Mouse (Mus musculus) left cerebral cortex, adult 18-20 months (tissue): ENCODE measurements around the gene Nhsl2. TPM values are rescaled to one million over a fixed set of nuclear protein-coding genes. Genes with fewer than 3 reads are reported as not detected.

Experiments used
- DNase-seq, 2 experiments: peaks; one replicate each; pipeline ENCODE4 v3.0.0; 2021 to 2022; ENCODE audit warnings: low spot score in 2 of 2, mixed read lengths in 1 of 2
- total RNA-seq, 2 experiments: library from RNA; stranded (reverse); gene quantifications; 2 replicates each; pipeline ENCODE4 v1.2.3; 2021

Gene Nhsl2
- total RNA-seq, 2 experiments from 2014 or later = 35.5 to 38.4 TPM

GRCm38 (mm10) chrX:101979267-101979666, 130.1 kb downstream of the Nhsl2 start:
- DNase-seq = no peak

- no peak for DNase-seq
Observed at GRCm38 (mm10) chrX:101980586-101980985, 131.4 kb downstream of the Nhsl2 start.

DNA sequence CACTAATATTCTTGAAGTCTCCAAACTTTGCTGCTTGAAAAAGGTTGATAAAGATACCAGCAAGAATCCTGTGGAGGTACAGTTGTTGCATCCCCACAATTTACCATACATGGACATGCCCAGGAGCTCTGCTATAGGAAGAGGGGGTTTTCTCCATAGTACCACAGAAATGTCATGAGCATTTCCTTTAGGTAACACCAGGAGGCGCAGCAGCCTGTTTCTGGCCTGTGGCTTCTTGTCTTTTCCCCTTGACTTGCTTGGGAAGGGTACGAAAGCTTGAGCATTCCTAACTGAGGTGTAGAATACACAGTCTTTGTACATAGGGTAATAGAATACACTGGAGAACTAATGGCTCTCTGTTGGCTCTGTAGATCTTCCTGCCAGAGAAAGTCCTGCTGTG, 132.3 kb downstream of the Nhsl2 start:
- no peak for DNase-seq

DNA sequence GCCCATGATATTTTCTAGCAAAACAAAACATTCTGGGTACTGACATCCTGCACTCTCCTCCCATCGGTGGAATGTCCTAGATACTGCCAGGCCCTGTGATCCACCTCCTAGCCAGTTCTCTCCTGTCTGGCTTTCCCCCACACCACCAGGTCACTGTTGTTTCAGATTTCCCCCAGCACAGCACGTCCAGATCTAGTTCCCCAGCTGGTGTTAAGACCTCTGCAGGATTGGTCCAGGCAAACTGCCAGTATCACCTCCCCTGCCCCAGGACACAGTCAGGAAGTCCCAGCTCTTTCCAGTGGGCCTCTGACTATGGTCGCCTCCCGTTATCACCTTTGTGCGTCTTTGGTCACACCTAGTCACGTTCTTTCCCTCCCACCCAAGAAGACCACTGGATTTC, 134.5 kb downstream of the Nhsl2 start:
- DNase-seq = no peak

GRCm38 (mm10) chrX:101986657-101987367, 137.6 kb downstream of the Nhsl2 start:
- no peak for DNase-seq

DNA sequence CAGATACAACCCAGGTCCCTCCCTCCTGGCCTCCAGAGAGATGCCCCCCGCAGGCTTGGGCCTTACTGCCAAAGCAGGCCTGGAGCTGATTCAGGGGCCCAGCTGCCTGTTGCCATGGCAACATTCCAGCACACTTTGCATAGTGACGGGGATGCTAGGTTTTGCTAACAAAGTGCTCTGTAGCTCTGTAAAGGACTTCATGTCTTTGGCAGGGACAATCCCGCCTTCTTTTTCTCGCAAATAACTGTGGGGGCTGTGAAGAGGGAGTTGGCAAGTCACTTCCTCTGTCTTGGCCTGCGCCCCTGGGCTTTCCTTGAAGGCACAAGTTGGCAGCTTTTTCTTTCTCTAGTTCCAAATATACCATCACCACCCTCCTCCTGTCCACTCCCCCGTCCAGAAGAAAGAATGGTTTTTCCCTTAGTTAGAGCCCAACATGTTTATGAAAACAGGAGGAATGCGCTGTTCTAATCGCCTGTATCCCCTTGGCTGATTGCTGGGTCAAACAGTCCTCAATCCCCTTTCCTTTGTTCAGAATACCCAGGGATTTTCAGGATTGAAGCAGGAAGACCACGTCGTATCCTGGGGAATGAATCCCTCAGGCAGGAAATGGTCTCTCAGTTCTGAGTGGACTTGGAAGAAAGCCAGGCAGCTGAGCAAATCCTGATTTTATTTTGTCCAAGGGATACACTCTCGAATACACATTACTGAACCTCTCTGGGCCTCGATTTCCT, 144.8 kb downstream of the Nhsl2 start:
- DNase-seq = peak; percentile 50 to 67

DNA sequence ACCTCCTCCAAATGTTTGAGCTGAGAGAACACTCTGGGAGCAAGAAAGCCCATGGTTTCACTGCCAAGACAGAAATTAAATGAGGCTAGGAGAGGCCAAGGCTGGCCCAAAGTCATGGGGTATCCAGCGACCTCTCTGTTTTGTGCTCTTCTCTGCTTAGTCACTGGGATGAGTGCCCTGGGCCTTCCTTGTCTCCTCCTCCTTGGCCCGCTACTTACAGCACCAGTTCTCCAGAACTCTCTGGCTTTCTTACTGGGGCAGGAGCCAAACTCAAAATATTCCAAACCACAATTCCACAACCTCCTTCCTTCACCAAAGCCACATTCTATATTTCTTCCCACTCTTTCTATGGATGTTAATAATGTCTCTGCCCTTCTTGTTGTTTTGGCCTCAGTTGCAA, 147.5 kb downstream of the Nhsl2 start:
- no peak for DNase-seq

DNA sequence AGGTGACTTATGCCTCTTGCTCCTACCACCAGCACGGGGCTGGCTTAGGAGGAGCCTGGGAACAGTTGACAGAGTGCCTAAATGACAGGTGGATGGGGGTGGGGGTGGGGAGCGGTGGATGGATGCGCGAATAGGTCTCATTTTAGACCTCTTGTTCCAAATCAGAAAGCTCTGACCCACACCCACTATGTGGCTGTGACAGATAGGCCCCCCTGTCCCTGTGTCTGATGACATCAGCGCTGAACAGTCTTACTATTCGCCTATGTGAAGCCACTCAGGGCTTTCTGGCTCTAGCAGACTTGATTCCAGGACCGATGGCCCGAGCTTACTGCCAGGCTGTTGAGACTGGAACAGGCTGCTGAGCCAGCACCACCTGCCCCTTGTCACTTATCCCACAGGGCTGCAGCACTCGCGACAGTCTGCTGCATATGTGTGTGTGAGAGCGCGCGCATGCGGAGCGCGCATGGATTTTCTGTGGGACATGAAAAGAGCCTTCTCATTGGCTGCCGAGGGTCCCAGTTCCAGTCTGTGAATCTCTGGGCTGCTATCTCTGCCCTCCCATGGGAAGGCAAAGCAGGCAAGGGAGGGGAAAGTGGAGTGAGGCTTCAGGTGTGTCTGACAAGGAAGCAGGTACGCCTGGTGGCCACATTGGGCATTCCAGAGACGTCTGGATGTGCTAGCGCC, 154.6 kb downstream of the Nhsl2 start:
- peak; percentile 36 to 56 for DNase-seq

DNA sequence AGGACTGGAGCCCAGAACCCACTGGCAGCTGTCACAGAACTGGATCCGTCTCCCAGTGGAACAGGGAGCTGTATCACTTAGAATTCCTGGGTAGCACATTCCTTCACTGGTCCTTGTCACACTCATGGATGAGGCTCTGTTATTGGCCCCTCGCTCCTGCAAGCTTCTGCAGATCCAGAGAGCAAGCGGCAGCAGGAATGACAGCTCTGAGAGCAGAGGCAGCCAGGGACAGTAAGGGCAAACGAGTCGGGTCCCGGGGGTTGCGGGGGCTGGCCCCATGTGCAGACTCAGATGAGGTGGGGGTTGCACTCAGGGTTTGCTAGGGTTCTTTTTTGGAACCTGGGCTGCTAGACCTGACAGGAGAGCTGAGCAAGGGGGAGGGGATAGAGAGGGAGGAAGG, 155.2 kb downstream of the Nhsl2 start:
- peak in 1 of 2 experiments; percentile 24 for DNase-seq

DNA sequence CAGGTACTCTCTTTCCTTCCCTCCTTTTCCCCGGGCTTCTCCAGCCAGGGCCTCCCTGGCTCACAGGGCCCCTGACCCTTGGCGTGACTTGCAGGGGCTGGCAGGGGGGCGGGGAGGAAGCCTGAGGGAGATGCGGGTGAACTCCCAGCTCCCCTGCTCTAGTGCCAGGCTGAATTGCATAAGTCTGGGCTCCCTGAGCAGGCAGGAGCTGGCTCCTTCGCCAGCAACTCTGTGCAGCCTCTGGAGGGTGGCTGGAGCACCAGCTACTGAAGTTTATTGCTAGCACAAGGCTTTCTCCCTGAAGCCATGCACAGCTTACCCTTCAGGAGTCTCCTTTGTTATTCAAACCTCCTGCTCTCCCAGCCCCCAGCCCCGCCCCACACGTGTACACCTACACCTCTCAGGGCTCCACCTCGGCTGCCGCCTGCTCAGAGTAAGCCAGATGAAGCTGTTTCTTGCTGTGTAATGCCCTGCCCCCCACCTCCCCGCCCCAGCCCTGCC, 156.0 kb downstream of the Nhsl2 start:
- DNase-seq = peak in 1 of 2 experiments; percentile 26

DNA sequence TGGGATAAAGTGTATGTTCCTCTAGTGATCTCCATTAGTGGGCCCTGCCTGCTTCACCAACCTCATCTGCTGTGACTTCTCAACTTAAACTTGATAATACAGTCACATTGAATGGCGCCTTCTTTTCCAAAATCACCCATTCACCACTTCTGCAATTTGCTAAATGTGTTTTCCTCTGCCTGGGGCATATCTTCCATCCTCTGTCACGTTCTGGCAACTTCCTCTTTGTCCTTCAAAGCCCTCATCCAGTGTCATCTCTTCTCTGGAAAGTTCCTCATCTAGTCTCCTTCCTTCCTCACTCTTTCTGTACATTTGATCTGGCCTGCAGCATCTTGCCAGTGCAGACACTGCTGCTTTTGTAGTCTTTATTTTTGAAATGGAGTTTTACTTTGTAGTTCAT, 158.8 kb downstream of the Nhsl2 start:
- no peak for DNase-seq

GRCm38 (mm10) chrX:102017213-102017923, 168.2 kb downstream of the Nhsl2 start:
- no peak for DNase-seq

DNA sequence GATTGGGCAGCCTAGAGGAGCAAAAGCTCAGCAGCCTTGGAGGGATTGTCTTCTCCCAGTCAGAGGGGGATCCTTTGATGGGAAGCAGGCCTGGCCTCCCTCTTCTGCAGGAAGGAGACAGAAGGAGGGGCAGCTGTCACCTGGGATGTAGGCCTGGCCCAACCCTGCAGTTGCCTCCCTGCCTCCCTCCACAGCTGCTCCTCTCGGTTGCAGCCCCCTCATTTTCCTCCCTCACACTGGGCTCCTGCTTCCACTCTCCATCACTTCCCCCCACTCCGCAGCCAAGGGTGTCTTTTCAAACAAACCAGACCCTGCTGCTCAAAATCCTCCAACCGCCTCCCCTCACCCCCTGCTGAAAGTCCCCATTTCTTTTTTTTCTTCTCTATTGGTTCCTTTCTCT, 169.7 kb downstream of the Nhsl2 start:
- DNase-seq = peak; percentile 24 to 47

DNA sequence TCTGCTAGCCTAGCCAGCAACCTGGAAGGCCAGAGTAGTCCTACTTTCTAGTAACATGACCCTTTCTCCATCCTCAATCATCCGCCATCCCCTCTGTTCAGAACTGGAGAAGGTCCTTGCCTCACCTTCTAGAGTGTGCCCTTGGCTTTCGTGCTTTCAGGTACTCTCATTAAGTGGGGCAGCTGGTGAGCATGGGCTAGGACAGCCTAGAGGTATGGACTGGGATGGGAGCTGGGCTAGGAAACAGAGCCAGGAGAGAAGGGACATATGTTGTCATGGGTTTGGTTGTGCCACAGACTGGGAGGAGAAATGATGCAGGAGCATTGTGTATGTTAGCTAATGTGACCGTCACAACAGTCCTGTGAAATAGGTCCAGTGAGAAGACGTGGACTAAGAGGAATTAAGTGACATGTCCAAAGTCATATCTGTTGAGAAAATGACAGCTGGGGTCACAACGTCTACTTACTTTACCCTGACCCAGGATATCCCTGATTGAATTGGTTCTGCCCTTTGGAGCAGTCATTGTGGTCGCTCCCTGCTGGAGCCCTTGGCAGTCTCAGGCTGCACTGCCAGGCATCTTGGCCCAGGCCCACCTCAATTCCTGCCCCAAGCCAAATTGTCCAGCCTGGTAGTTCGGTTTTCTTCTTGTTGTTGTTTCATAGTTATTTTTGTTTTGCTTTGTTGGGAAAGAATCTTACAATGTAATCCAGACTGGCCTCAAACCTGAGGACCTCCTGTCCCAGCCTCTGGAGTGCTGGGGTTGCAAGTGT, 170.5 kb downstream of the Nhsl2 start:
- DNase-seq = no peak

DNA sequence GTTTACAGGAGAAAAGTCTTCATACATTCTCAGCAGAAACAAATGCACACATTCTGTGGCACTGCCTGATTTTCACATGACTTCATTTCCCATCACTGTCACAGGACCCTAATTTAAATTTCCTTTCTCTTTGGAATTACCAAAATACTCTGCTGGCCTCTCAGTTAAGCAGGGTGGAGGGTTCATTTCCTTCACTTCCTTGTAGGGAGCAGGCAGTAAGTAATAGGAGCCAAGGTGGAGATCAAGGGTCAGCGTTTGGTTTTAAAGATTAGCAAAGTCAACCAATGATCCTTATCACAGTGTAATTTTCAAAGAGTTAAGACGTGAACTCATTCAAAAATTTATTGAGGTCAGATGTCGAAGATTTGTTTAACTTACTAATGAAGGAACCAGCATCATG, 175.8 kb downstream of the Nhsl2 start:
- DNase-seq = no peak

- DNase-seq = no peak
Observed at GRCm38 (mm10) chrX:102031851-102032250, 182.7 kb downstream of the Nhsl2 start.

GRCm38 (mm10) chrX:102032431-102032830, 183.2 kb downstream of the Nhsl2 start:
- DNase-seq = no peak

DNA sequence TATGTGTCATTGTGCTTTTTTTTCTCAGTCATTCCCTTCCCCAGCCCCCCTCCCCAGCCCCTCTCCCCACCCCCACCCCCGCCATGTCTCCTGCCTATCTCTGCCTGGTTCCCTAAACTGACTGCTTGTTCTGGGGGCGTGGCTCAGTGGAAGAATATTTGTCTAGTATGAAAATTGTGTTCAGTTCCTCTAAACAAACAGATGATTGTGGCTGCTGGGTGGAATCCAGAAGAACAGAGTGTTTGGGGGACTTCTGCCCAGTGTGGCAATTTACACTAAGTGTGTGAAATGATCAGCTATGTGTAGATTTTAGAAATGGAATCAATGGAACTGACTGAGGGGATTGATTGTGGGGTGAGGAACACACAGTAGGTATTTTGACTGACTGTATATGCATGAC, 184.4 kb downstream of the Nhsl2 start:
- DNase-seq = no peak

GRCm38 (mm10) chrX:102035671-102036070, 186.5 kb downstream of the Nhsl2 start:
- DNase-seq = no peak

DNA sequence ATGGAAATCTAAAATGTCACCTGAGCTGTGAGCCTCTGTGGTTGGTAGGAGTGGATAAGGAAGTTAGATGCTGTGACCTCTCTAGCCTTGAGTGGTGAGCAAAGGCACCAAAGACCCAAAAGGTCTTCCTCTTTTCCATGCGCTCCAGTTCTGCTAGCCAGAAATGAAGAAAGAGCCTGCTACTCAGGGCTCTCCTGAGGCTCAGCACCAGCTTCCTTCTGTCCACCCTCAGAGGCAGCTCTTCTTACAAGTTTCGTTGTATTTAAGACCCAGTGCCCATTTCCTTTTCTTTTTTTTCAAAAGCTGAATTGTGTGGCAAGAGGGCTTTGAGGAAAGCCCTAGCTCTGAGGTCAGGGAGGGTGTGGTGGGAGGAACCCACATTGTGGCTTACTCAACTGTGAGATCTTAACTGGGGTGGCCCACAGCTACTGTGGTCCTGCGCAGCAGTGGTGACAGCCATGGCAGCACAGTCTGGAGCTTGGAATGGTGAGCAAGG, 187.7 kb downstream of the Nhsl2 start:
- DNase-seq = no peak
